Mouse (Mus musculus) spleen, postnatal 14 days (tissue): ENCODE data around the gene Slitrk1.

Experiments
- DNase-seq, 2 experiments: peaks; one replicate each; pipeline ENCODE4 v3.0.0; 2021 to 2022; ENCODE audit warnings: low spot score in 2 of 2

The Slitrk1 gene

DNA sequence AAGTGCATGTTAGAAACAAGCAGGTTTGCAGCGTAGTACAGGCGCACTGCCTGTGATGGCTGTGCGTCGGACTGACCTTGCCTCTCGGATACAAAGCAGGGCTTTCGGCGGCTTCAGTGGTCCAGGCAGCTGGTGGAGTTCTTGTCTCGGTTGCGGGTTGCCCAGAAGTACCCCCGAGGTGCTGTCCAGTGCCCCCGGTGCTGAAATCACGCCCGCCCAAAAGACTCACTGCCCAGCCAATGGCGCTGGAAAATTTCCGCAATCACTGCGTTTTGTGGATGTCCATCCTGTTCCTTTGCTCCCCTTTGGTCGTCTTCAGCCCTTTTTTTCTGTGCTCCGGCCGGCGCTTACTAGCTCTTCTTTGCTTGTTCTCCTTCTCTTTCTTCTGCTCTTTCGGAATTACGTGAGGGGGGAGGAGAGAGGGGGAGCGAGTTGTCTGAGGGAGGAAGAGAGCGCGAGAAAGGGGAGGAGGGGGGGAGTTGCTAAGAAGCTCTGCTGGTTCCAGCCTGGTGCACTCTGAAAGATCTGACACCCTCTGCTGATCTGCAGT is at the start of gene Slitrk1:
TSS of gene Slitrk1 (minus strand) at position 445 of the 550 bp plus-strand sequence.
- DNase-seq: no peak

DNA sequence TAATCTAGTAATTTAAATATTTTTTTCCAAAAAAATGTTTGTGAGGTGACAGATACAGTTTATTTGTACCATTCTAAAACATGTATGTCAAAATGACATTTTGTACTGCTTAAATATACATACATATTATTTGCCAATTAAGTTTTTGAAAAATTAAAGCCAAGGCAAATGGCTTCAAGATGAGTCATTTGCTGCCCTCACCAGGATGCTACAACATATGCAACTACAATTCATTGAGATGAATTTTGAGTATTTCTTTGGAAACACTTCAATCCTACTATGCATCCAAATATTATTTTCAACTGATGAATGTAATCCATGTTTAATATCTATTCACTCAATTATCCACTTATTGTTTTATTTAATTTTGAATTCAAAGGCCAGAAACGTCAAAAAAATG is 21.8 kb upstream of the Slitrk1 start:
- DNase-seq: no peak

- DNase-seq: no peak
Measured at GRCm38 (mm10) chr14:108914336-108914735, 378 bp upstream of the Slitrk1 start.

- no peak for DNase-seq
Measured at GRCm38 (mm10) chr14:108912876-108913490, 975 bp downstream of the Slitrk1 start.

DNA sequence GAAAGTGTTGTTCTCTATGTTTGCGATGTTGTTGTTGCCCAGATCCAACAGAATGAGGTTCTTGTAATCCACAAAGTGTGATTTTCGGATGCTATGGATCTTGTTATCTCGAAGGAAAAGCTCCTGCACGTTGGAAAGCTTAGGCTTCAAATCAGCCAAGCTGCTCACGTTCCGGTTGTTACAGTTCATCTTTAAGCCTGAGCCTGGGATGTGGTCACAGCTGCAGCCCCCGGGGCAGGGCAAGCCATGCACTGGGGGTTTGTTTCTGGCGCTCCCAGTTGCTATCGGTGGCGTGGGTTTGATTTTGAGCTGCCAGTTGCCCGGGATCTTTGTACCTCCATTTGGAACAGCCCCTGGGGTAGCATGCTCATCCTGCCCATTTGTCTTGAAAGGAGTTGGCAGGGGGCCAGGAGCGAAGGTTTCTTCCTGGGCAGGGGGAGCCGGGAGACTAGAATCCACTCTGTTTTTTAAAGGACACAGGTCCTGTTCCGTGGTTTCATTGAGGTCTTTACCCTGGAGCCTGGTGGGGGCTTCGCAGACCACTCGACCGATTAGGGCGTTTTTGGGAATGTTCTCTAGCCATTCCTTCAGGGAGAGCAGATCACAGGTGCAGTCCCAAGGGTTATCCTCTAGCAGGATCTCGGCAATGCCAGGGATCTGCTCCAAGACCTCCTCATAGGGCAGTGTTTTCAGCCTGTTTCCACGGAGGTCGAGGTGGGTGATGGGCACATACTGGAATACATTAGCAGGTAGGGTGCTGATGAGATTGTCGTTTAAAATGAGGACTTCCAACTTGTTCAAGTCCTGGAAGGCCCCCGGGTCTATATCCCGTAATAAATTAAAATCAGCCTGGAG is 1.7 kb downstream of the Slitrk1 start:
- DNase-seq: no peak

GRCm38 (mm10) chr14:108911138-108911841 is 2.7 kb downstream of the Slitrk1 start:
- no peak for DNase-seq

GRCm38 (mm10) chr14:108910449-108911137 is 3.4 kb downstream of the Slitrk1 start:
- DNase-seq: no peak

DNA sequence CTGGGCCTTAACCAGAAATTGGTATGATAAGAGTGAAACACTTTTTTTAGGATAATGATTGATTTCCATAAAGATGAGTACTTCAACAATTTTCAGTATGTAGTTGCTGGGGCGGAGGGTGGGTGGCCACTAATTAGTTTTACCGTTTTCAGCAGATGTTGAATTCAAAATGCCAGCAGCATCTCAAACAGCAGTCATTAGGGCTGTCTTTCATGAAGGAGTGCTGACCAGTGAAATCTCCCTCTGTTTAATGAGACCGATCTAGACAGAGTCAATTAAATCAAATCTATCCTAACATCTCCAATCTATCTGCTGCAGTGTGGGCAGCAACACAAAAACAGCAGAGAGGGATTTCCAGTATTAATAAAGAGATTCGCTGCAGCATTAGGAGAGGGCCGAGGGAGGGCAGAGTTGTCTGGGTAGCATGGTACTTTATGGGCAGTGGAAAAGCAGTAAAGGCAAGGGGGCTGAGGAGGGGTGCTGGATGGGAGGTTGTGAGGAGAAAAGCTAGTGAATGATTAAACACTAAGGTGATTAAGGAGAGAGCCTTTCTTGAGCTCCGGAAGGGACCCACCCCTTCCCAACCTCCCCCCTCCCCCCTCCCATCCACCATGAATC is 4.5 kb downstream of the Slitrk1 start:
- DNase-seq: no peak

- DNase-seq: no peak
Measured at GRCm38 (mm10) chr14:108898601-108899000, 15.4 kb downstream of the Slitrk1 start.

DNA sequence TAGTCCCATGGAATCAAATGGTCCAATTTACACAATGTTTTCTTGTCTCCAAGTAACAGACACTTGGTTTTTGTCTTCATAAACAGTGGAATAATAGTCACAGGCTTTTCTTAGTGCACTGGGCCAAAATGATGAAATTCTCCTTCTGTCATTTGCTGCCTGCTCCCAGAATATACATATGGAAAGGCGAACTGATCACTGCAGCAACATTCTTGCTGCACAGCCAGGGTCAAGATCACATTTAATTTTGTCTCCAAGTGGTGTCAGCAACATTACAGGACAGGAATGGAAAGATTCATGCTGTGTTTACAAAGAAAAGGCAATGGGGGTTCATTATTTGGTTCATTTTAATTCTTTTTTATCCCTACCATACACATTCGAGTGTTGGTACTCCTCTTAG is 18.5 kb downstream of the Slitrk1 start:
- DNase-seq: no peak

DNA sequence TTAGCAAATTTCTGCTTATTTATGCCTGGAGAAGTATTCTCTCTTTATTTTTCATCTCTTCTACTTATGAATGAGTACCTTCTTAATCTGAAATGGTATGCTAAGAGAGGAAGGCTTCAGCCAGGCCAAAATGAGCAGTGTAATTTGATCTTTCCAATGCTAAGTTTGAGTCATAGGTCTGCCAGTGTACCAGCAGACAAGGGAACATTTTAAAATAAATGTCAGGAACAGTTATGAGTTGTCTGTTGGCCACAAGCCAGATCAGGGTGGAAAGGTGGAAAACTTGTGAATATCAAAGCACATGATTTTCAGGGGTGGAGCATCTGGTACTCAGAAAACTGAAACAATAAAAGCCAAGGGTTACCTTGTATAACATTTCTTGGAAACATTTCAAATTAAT is 46.1 kb downstream of the Slitrk1 start:
- DNase-seq: no peak

DNA sequence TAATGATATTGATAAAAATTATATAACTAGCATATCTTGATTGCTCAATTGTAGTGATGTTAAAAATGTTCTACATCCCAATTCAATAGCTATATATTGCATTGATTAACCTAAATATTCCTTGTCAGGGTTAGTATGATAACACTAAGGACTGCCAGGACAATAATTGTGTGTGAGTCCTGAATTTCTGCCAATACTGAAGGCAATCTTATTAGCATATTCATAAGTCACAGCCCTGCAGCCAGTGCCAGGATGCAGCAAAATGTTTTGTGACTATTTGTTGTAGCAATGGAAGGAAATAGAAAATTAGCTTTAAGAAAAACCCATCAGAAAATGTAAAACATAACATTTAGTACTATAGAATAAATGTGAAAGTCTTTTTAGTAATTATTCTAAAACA is 49.3 kb downstream of the Slitrk1 start:
- DNase-seq: no peak

GRCm38 (mm10) chr14:108859310-108859709 is 54.6 kb downstream of the Slitrk1 start:
- DNase-seq: no peak
